Mouse (Mus musculus): ENCODE results near the gene Itpr1.

Gene Itpr1

GRCm38 (mm10) chr6:108477602-108478001 lies 264.7 kb downstream of the Itpr1 start:
- DNase-seq, result no peak

DNA sequence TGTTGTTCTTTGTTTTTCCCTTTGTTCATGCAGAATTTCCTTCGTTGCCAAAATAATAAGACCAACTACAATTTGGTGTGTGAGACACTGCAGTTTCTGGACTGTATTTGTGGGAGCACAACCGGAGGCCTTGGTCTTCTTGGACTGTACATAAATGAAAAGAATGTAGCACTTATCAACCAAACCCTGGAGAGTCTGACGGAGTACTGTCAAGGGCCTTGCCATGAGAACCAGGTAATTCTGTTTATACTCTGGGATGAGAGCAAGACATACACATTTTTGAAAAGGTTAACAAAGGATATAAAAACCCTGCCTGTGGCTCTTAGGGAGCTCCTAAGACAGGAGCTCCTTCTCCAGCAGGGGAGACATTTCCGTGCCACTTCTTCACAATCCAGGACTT lies 268.3 kb downstream of the Itpr1 start:
- no peak for DNase-seq

- DNase-seq, result no peak
Measured at GRCm38 (mm10) chr6:108482464-108482863, 269.6 kb downstream of the Itpr1 start.

DNA sequence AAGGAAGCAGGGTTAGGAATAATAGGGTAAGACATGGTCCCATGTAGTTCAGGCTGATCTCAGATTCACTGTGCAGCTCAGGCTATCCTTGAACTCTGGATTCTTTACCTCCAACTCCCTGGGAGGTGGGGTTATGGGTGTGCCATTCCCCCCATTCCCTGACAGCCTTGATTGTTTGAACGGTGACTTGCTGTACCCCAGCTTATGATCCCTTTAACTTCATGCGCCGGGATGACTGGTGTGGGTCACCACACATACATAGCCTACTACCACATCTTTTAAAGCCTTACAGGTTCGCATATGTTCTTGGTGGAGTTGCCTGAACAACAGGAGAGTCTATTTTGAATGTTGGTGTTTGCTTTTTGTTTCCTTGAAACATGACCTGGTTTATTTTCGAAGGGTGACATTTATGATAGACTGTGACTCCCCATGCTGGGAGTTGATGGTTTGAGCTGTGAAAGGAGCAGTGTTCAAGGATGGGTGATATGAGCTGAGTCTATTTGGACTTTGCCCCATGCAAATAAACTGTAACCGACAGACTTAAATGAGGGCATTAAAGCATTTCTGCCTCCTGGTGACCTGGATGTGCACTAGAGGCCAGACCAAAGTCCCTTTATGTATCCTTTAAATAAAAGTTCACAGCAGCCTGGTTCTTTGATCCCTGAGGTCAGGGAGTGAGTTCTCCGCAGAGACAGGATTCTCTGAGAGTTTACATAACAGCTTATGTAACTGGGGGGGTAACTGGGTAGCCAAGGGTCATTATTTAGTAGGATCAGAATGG lies 273.5 kb downstream of the Itpr1 start:
- DNase-seq, result peak; percentile 37 to 78

DNA sequence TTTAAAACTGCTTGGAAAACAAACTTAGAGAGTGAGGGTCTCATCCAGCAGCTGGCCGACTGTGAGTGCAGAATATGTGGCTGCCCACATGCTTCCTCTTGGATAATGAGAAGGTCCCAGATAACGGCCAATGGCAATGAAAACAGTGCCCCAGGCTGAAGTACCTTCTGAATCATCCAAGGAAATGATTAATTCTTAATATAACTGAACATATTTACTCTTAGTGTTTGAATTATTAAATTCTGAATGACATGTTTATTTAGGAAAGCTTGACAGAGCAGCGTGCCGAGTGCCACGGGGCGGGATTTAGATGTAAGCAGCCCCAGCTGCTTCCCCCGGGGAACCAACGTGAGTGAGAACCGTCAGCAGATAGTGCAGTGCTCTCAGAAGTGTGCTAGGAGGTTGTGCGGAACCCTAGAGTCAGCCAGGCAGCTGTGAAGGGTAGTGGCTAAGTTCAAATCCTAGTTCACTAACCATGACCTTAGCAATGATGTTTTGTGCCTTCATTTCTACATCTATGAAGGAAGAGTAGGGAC lies 274.5 kb downstream of the Itpr1 start:
- no peak for DNase-seq

- DNase-seq, result peak in 1 of 2 experiments; percentile 39
Measured at GRCm38 (mm10) chr6:108488250-108488649, 275.4 kb downstream of the Itpr1 start.

DNA sequence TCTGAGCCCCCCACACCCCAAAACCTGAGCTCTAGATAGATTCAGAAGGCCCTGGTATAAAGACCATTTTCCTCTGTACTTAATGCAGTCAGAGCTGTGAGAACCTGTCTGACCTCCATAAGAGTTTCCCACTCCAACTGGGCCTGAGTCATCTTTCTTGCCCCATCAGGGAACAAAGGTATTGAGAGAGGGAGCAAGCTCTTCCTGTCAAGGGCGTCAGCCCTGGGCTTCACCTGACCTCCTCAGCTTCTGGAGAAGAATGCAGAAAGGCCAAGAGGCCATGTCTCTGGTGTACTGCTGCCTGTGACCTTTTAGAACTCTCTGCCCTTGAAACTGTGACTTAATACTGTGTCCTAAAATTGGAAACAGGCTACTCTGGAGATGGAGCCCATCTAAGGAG lies 279.1 kb downstream of the Itpr1 start:
- DNase-seq, result no peak

DNA sequence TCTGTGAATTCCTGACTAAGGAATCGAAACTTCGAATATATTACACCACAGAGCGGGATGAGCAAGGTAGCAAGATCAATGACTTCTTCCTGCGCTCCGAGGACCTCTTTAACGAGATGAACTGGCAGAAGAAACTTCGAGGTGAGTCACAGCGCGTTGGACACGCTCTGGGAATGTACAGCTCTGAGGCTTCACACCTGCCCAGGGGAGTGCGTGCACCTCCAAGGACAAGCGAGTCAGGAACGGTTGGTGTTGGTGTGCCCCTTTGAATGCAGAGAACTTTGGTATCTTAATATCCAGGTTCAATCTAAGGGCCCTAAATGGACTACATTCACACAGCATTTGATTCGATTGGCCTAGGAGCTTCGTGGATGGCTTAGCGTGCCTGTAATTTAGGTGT lies 280.9 kb downstream of the Itpr1 start:
- DNase-seq, result no peak

DNA sequence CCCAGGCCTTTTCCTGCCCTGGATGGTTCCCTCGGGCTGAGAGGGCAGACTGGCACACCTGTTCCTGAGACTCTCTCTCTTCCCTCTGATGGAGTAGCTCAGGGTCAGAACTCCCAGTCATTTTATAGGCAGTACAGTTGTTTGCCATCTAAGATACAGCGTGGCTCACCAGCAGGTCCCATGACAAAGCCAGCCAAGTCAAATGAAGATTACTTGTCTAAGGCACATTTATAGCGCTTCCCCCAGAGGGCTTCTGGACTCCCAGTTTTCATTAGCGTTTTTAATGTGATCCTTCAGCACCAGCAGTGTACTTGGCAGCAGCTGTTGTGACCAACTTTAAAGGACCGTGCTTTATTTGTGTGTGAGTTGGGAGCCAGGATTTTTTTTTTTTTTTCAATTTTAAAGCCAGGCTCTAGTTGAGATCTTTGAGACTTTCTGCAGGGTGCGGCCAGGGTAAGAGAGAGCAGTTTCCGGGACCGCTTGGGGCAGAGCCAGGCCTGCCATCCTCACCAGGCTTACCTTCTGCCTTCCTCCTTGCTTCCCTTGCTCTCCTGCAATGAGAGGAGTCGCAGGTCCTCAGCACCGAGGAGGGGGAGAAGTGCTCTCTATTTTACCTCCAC lies 281.4 kb downstream of the Itpr1 start:
- no peak for DNase-seq

DNA sequence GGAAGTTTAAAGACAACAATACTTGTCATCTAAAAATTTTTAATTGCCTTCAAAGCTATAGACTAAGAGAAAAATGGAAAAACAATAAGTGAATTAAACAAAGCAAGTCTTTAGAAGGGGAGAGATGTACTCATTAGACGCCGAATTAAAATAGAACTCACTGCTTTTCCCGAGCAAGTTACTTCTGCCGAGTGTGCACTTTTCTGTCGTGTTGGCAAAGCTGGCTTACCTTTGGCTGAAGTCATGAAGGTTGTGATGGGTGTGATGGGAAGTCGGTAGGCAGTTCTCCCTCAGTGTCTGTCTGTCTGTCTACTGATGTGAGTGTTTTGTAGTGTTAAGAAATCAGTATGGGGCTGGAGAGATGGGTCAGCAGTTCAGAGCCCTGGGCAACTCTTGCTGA lies 282.1 kb downstream of the Itpr1 start:
- no peak for DNase-seq

GRCm38 (mm10) chr6:108498070-108498469 lies 285.2 kb downstream of the Itpr1 start:
- peak; percentile 41 to 68 for DNase-seq

DNA sequence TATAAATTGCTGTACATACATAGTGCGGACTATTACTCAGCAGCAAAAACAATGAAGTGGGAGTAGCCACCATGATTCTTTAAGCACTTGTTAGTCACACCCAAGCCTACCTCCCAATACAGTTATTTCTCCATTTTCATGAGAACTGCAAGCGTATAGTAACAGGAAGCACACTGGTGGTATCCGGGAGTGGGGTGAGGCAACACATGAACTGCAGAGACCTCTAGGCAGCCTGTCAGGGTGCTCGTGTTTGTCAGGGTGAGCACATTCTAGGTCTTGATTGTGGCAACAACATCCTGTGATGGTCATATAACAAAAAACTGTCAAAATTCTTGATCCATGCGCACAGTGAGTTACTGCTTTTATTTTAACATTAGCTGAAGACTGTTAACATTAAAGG lies 290.8 kb downstream of the Itpr1 start:
- DNase-seq, result no peak

DNA sequence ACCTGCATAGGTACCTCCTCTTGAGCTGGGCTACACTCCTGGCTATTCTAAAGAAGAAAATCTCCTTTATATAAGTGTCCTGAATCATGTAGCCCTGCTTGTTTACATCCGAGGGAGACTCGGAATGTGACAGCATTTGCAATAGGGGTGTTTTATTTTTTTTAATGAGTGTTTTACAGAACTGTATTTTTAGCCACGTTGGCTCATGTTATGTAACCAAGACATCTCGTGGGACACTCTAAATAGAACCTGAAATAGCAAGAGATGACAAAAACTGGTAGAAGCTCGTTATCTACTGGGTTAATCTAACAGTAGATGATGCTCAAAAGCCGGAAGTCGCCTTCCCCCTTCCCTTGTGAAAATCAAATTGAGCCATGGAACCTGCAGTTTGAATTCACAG lies 291.8 kb downstream of the Itpr1 start:
- no peak for DNase-seq

DNA sequence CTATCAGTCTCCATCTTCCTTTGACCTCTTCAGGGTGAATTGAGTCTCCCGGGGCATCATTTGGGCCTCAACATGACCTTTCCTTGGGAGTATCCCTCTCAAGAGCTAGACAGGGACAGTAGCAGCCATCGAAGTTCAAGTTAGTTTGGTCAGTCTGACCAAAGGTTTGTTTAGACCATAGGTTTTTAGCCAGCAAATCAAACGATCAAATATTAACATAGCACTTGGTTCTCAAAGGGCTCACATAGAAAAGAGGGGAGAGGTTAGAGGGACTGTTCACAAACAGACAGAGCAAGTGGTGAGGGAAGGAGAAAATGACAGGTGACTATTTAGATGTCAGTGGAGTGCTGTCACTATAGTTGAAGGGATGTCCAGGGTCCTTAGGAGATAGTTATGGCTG lies 293.3 kb downstream of the Itpr1 start:
- no peak for DNase-seq

DNA sequence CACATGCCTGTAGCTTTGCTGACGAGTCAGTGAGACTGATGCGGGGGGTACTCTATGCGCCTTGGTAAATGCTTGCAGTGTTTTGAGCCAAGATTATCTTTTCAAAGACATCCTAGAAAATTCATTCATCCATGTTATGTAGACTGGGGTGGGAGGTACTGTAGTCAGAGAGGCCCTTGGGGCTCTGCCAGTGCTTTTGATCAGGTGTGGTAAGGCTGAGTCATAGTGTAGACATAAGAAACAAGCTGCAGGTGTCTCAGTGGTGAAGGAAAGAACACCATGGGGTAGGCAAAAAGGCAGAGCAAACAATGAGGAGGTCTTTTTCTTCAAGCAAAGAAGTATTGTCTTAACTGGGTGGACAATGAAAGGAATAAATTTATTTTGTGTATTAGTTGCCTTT lies 294.4 kb downstream of the Itpr1 start:
- no peak for DNase-seq

- no peak for DNase-seq
Measured at GRCm38 (mm10) chr6:108509320-108509719, 296.4 kb downstream of the Itpr1 start.

DNA sequence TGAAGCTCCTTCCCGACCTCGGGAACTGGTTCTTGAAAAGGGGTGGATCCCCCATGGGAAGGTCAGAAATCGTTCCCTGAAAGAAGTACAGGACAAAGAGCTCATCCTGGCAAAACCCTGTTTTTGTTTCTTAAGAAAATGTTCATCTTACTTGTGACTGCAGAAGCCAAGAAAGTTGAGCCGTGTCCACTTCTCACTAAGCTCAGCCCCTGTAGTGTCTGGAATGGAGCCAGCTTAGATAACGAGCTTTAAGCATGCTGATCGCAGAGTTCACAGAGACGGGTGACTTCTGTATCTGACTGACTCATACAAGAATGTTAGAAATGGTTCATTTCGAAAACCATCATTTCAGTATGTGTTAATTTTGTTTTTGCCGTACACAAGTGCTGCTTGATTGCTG lies 297.2 kb downstream of the Itpr1 start:
- peak in 1 of 2 experiments; percentile 61 for DNase-seq

GRCm38 (mm10) chr6:108512097-108512496 lies 299.2 kb downstream of the Itpr1 start:
- peak; percentile 29 to 47 for DNase-seq

DNA sequence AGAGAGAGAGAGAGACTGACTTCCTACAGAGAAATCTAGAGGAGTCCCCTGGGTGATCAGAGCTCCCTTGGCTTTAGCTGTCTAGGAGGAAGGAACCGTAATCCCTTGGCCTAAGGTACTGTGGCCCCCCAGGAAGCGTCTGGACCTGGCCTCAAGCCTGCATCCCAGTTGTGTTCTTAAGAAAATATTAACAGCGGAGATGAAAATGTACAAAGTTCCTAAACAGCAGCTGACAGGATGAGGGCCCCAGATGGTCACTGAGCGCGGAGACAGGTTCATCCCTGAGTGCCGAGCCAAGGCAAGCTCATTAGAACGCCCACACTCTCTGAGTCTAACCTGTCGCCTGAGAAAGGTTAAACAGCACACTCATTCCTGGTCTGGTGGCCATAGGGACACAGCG lies 300.1 kb downstream of the Itpr1 start:
- DNase-seq, result peak; percentile 74 to 84

DNA sequence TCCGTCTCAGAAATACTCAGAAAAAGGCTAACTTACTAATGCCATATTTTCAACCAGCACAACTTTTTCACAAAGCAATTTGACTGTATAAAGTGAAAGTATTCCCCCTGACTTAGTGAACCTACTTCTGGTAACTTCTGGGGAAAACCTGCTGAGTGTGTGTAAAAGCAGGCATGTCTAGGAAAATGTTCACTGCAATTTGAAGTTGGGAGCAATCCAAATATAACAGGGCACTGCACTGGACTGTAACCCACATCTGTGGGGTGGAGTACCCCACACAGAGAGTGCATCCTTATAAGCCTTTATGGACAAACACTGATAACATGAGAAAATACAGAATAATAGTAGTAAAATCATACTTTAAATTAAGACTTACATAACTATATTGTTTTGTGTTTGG lies 303.4 kb downstream of the Itpr1 start:
- peak in 1 of 2 experiments; percentile 52 for DNase-seq

GRCm38 (mm10) chr6:108517241-108517981 lies 304.5 kb downstream of the Itpr1 start:
- no peak for DNase-seq

GRCm38 (mm10) chr6:108517986-108518385 lies 305.1 kb downstream of the Itpr1 start:
- no peak for DNase-seq

DNA sequence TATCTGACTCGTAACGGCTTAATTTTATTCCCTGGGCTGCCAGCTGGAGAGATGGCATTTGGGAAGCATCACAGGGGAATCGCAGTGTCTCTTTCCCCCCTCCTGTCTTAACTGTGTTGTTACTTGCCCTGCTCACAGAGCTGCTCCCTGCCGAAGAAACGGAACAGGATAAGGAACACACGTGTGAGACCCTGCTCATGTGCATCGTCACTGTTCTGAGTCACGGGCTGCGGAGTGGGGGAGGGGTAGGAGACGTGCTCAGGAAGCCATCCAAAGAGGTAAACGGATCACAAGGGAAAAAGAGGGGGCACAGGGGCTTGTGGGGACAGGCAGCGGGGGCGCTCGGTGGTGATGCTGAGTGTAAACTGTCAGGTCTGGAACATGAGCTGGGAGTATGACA lies 305.7 kb downstream of the Itpr1 start:
- DNase-seq, result no peak

GRCm38 (mm10) chr6:108519327-108519726 lies 306.4 kb downstream of the Itpr1 start:
- DNase-seq, result peak; percentile 52 to 64
